Mouse (Mus musculus) cerebellum, adult 11 months (tissue): ENCODE measurements around the gene Igdcc3.

Experiments
- DNase-seq: peaks from one replicate; pipeline ENCODE4 v3.0.0; 2022

Gene Igdcc3

DNA sequence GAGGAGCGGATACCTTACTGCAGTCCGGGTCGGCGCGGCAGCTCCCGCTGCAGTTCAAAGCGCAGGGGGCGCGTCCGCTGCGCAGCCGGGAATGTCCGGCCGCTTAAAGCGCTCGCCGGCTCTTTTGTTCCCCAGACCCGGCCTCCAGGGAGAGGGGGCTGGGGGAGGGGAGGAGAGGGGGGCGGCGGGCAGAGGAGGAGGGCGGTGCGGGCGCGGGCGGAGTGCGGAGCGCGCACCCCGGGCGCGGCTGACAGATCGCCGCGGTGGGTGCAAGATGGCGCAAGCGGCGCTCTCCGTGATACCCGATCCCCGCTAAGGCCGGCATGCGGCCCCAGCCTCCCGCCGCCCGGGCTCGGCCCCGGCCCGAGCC is at the start of gene Igdcc3:
Igdcc3 (plus strand) TSS at position 254 of the 370 bp plus-strand sequence.
- no peak for DNase-seq

- no peak for DNase-seq
Measured at GRCm38 (mm10) chr9:65094237-65094636, 46.8 kb upstream of the Igdcc3 start.

DNA sequence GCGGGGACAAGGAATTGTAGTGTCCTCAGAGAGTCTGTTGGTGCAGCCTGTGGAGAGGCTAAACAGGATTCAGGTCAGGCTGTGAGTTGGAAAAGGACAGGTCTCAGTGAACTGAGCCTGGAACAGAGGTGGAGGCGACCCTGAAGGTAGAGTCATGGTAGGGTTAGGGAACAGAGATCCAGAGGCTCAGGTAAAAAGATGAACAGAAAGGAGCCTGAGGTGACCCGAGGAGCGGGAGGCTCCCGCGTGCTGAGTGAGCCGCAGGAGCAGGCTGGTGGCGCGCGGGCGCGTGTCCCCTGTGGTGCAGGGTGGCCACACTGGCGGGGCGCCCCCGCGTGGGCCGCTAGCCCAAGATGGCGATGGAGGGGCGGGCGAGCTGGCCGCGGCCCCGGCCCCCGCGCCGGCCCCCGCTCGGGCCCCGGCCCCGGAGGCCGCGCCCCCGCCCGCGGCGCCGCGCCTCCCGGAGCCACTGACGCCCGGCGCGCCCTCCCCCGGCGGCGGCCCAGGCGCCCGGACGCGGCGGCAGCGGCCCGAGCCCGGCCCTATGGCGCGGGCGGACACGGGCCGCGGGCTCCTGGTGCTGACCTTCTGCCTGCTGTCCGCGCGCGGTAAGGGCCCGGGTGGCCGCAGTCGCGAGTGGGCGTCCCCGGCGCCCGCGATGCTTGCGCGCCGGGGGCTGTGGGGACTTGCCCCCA is 39.9 kb upstream of the Igdcc3 start, which contains the start of gene Igdcc4:
Igdcc4 (plus strand) TSS at position 496 of the 695 bp plus-strand sequence.
- DNase-seq, result peak; percentile 16

GRCm38 (mm10) chr9:65101686-65102376 is 39.2 kb upstream of the Igdcc3 start:
- DNase-seq, result peak; percentile 24

DNA sequence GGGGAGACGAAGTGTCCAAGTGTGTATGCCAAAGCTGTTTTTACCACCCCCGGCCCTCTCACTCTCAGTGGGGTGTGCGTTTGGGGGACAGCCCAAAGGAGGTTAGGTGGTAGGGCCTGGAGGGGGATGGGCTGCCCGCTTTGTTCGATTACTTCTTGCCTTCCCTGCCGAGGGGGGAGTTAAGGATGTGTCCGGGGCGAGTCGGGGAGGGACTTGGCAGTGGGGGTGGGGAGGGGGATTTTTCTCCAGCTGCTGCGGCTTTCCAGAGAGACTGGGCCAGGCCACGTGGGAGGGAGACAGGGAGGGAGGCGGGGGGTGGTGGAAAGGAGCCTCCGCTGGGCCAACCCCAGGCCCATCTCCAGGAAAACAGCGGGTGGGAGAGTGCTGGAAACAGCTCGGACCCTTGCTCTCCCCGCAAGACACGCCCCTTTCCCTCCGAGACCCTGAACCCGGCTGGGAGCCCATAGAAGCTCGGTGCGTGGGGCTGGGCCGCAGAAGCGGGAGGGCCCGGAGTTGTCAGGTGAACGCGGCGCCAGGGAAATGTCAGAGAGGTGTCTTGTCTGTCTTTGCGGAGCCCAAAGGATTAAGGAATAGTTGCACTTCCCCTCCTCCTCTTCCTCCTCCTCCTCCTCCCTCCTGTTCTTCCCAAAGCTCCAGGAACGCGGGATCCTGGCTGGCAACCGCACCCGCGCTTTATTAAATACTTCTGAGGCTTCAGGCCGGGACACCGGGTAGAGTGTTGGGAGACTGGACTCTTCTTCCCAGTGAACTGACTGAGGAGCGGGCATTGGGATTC is 38.4 kb upstream of the Igdcc3 start:
- DNase-seq, result peak; percentile 26

DNA sequence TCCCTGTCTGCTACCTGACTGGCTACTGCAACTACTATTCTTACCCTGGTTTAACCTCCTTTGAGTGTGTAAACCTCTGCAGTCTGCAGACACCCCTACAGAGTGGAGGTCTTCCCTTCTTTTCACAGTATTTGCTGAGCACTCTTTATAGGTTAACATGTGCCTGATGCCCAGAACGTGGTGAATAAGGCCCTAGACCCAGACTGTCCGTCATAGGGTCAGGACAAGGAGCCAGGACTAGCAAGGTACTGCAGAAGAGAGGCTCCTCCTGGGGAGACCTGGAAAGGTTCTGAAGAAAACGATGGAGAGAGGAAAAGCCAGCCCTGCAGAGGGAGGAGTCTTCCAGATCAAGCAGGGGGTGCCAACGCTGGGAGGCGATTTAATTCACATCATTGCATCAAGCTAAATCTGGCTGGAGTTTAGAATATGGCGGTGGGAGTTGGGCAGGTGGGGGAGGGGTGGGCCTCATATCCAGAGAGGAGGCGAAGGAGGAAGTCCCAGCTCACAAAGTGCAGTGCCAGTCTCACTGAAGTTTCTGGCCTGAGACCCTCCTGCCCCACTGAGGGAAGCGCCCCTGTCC is 37.7 kb upstream of the Igdcc3 start:
- DNase-seq, result no peak

DNA sequence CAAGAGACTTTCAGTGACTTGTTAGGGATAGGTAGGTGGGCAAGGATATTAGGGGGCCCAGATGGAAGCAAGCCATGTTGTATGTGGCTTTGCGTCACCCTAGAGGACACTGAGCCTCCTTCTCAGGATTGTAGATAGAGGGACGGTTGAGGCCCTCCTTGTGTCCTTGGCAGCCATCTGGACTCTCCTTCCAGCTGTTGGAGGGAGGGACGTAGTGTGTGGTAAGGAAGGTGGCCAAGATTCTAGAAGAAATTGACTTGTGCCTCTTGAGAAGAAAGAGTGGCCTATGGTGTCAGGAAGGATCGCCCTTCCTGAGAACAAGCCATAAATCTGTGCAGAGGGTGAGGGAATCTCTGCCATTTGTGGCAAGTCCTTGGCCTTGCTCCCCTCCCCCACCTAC is 34.2 kb upstream of the Igdcc3 start:
- DNase-seq, result no peak

GRCm38 (mm10) chr9:65107893-65108292 is 33.1 kb upstream of the Igdcc3 start:
- no peak for DNase-seq

DNA sequence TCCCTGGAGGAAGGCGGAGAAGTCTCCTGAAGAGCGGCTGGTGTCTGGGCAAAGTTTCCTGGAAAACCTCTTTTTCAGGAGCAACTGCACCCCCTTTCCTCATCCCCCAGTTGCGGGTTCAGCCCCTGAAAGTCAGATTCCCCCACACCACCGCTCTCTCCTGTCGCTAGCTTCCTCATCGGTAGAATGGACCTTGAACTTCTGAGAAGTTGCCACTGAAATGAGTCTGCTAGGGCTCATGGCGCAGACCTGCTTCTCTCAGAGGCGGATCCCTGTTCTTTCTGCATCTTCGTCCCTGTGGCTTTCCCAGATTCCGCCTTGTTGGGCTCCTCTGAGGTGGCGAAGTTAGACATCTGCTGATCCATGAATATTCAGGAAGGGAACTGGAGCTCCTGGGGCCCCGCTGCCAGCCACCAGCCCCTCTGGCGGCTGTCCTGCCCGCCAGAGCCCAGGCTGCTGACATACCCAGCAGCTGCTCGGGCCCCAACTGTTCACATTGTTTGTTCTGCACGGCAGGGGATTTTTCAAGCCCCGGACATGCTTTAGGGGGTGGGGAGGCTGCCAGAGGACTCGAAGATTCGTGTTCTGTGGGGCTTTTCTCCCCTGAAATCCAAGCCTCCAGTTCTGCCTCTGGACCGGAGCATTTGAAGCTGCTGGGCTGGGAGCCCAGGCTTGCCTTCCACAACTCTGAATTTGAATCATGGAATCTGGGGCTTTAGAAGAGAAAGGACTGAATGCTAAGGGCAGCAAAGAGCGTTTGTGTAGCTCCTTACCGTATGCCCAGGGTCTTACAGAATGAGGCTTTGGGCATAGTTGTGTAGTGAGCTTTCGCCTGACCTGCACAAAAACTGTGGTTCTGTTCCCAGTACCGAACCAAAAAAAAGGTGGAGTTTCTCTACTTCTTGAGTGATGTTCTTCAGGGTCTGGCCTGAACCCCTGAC is 31.6 kb upstream of the Igdcc3 start:
- no peak for DNase-seq

- no peak for DNase-seq
Measured at GRCm38 (mm10) chr9:65111698-65112097, 29.3 kb upstream of the Igdcc3 start.

DNA sequence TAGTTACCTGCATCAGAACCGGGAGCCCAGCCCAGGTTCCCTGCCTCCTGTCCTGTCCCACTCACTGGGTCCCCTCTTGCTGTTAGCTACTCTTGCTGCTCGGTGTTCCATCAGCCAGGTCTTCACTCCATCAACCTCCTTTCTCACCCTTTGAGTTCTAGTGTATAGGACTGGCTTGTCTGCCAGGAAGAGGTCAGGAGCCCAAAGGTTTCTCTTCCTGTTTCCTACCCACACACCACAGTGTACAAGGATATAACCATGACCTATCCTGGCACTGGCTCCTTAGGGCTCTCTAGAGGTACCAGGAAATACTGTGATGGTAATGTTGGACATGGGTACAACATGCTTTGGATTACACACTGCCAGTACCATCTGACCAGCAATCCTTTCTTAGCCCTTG is 27.3 kb upstream of the Igdcc3 start:
- DNase-seq, result no peak

DNA sequence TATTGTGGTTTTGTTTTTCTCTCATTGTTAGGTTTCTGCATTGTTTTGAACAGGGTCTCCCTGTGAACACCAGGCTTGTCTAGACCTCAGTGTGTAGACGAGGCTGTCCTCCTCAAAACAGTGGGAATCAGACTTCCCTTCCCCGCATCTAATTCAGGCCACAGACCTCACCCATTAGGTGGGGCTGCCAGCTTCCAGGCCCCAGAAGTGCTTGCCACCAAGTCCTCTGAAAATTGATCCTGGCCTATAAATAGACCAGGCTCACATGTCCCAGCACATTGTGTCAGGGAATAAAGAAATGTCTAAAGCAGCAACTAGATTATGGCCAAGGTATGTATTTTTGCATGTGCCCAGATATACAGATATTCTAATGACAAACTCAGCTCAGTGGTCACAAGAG is 25.1 kb upstream of the Igdcc3 start:
- DNase-seq, result no peak

GRCm38 (mm10) chr9:65117516-65117915 is 23.5 kb upstream of the Igdcc3 start:
- DNase-seq, result no peak

DNA sequence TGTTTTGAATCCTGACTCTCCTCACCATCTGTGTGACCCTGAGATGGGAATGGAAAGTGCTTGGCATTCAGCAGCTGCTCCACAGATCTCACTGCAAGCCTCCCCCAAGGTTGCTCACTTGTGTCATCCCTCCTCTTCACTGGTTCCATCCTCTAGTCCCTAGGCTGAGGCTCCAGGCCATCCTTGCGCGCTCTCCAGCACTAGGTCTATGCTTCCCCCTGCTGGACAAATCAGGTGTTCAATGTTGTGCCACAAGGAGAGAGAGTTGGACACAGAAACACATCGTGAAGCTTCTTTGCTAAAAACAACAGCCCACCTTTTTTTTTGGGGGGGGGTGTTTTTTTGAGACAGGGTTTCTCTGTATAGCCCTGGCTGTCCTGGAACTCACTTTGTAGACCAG is 20.1 kb upstream of the Igdcc3 start:
- peak; percentile 54 for DNase-seq

DNA sequence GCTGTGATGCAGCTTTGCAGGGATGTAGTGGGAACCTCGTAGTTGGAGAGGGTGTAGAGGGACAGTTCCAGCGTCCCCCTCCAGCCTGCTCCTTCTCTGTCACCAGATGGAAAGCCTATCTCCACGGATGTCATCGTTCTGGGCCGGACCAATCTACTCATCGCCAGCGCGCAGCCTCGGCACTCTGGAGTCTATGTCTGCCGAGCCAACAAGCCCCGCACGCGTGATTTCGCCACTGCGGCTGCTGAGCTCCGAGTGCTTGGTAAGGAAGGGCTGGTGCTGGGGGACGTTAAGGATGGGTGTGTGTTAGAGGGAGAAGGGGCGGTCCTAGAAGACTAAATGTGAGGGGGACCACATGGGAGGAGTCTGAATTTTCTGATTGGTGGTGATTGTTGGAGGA is 18.4 kb upstream of the Igdcc3 start:
- DNase-seq, result no peak

DNA sequence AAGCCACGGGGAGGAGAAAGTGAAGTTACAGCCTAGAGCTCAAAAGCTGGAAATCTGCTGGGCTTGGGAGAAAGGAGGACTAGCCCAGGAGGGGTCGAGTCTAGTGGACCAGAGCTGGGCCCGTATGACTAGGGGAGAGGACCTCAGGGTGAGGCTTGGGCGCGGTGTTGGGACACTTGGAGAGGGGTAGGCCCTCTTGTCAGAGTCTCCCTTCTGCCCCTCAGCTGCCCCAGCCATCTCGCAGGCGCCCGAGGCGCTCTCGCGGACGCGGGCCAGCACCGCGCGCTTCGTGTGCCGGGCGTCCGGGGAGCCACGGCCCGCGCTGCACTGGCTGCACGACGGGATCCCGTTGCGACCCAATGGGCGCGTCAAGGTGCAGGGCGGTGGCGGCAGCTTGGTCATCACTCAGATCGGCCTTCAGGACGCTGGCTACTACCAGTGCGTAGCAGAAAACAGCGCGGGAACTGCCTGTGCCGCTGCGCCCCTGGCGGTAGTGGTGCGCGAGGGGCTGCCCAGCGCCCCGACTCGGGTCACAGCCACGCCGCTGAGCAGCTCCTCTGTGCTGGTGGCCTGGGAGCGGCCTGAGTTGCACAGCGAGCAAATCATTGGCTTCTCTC is 17.3 kb upstream of the Igdcc3 start:
- no peak for DNase-seq

DNA sequence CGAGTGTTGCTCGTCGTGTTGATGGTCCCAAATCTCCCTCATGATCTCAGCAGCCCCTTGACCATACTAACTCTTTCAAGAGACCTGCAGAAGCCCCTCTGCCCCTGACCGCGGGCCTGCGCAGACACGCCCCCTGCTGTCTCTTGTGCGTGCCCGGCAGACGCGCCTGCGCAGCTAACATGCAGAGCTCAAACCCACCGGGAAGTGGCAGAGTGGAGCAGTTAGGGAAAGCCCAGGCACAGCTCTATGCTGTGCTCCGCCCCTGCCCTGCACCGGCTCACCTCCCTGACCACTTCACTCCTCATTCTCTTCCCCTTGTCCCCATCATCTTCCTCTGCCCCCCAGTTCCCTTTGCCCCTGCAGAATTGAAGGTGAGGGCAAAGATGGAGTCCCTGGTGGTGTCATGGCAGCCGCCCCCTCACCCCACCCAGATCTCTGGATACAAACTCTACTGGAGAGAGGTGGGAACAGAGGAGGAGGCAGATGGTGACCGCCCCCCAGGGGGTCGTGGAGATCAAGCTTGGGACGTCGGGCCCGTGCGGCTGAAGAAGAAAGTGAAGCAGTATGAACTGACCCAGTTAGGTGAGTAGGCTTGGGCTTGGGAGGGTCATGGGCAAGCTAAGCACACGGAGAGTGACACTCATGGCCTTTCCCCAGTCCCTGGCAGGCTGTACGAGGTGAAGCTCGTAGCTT is 12.7 kb upstream of the Igdcc3 start:
- no peak for DNase-seq

GRCm38 (mm10) chr9:65131717-65132116 is 9.3 kb upstream of the Igdcc3 start:
- DNase-seq, result no peak

GRCm38 (mm10) chr9:65133739-65134138 is 7.2 kb upstream of the Igdcc3 start:
- DNase-seq, result peak; percentile 62

GRCm38 (mm10) chr9:65135126-65135525 is 5.9 kb upstream of the Igdcc3 start:
- no peak for DNase-seq

DNA sequence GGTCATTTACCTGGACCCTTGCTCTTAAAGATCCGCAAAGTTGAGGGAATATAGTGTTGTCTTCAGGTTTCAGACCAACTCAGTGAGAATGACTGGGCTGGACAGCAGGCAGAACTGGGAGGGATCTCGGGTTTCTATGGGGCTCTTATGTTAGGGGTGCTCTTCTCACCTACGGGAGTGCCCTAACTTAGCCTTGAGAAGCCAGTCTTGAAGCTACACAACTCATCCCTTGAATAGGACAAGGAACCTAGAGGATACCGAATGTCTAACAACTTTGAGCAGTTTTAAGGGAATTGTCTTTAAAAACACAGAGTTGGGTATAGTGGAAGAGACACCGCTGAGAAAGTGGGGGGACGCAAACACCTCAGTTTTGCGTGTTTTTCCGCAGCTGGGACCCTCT is 498 bp upstream of the Igdcc3 start:
- DNase-seq, result no peak
